Mouse (Mus musculus) neural tube, embryonic 14.5 days (tissue): ENCODE data around the gene Zranb3. TPM values are rescaled to one million over a fixed set of nuclear protein-coding genes. Genes with fewer than 3 reads are reported as not detected.
"Not testable (repeated sequence)": the region's sequence is repeated elsewhere in the genome, so short reads cannot be mapped to it uniquely, and the experiment has no call there.

ENCODE experiments used
- ATAC-seq: fragments of 200-750 bp; cut with Nextera tagmentation; 2 replicates; pipeline ENCODE4 v1.8.0; 2017; ENCODE audit warnings: low read depth, mild to moderate bottlenecking, moderate TSS enrichment, moderate library complexity
- H3K27ac ChIP-seq: fragments of 300-500 bp; sonication (generic); 2 replicates; pipeline ENCODE4 v1.5.1; 2014; ENCODE audit warnings: low read depth, mild to moderate bottlenecking, control low read depth, low read length, moderate library complexity, mixed read lengths
- H3K27me3 ChIP-seq: fragments of 300-500 bp; sonication (generic); 2 replicates; pipeline ENCODE4 v1.6.1; 2014; ENCODE audit warnings: low read length; ENCODE audit not compliant: control insufficient read depth, insufficient read depth
- H3K36me3 ChIP-seq: fragments of 300-500 bp; sonication (generic); 2 replicates; pipeline ENCODE4 v1.6.1; 2014; ENCODE audit warnings: low read length, mixed read lengths; ENCODE audit not compliant: control insufficient read depth, insufficient read depth
- H3K4me1 ChIP-seq: fragments of 300-500 bp; sonication (generic); 2 replicates; pipeline ENCODE4 v1.6.1; 2014; ENCODE audit warnings: low read length; ENCODE audit not compliant: control insufficient read depth, insufficient read depth
- H3K4me2 ChIP-seq: fragments of 300-500 bp; sonication (generic); 2 replicates; pipeline ENCODE4 v1.6.1; 2014; ENCODE audit warnings: mild to moderate bottlenecking, low read depth, low read length, control low read depth
- H3K4me3 ChIP-seq: fragments of 300-500 bp; sonication (generic); 2 replicates; pipeline ENCODE4 v1.5.1; 2014; ENCODE audit warnings: low read depth, low read length, control low read depth, mixed read lengths
- H3K9ac ChIP-seq: fragments of 300-500 bp; sonication (generic); replicated peaks from 2 replicates; pipeline ENCODE4 v1.6.1; 2014; ENCODE audit warnings: low read depth, mild to moderate bottlenecking, control low read depth, low read length, mixed read lengths
- H3K9me3 ChIP-seq: fragments of 300-500 bp; sonication (generic); 2 replicates; pipeline ENCODE4 v1.6.1; 2016; ENCODE audit warnings: low read length; ENCODE audit not compliant: control insufficient read depth
- WGBS: fragments of 180-500 bp; shearing (Covaris S2); extraction: QIAGEN DNeasy Blood & Tissue Kit; methylation state at CpG from one replicate; pipeline ENCODE4 v1.1.7; 2014; 5-methylcytosine and 5-hydroxymethylcytosine counted together
- polyA plus RNA-seq: library from polyadenylated mRNA; unstranded; fragments of >200 nt; fragmentation: Nextera tagmentation; extraction: Ambion mirVana; gene quantifications from 2 replicates; pipeline ENCODE4 v1.2.1, GENCODE M21; 2014

Zranb3 gene
- polyA plus RNA-seq, result 4.1 and 4.3 TPM in 2 replicates

DNA sequence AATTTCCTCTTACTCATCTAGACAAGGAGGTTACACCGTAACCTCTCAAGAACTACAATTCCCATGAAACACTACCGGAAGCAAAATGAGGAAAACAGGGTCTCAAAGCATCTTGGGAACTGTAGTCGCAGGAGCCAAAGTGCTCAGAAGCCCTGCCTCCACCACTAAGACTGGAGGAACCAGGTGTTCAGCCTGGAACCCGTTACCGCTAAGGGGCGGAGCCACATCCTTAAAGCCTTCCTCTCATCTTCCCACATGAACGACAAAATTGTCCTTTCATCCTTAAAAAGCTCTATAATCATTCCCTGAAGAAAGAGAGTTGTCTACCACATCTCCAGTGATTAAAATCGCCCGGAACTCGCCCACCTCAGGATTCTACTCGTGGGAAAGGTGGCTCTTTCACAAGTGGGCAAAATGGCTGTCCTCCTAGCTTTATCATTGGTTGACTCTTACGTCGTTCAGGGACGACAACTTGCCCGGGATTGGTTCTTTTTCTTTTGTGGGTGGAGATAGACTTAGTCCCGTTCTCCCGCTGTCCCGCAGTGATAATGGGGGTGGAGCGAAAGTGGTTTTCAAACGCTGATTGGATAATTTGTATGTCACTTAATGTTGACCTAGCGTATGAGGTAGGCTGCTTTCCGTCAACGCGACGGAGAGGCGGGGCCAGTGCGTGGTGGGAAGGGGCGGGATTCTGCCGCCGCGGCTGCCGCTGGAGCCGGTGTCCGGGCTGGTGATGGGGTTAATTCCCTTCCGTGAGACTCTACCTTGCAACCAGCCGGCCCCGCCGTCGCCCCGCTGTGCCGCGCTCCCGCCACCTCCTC, at the start of gene Zranb3, which contains the start of gene R3hdm1:
Zranb3 (minus strand) TSS at position 407 of the 821 bp plus-strand sequence.
R3hdm1 (plus strand) TSS at position 661 of the 821 bp plus-strand sequence.
- Histone ChIP-seq H3K4me3 (peak within 1 kb of the TSS; percentile 94), H3K4me2 (peak within 1 kb of the TSS; percentile 73), H3K9me3 (no peaks in the 10 kb centered on the region), H3K4me1 (peaks cover 6% of the 10 kb centered on the region), H3K27ac (peak within 1 kb of the TSS; percentile 93), H3K9ac (peak within 1 kb of the TSS; percentile 91), H3K27me3 (no peaks in the 10 kb centered on the region), H3K36me3 (no peaks in the 10 kb centered on the region)
- 0% methylated on average over 43 of the region's 43 CpGs for WGBS
- ATAC-seq, result peak; percentile 97

DNA sequence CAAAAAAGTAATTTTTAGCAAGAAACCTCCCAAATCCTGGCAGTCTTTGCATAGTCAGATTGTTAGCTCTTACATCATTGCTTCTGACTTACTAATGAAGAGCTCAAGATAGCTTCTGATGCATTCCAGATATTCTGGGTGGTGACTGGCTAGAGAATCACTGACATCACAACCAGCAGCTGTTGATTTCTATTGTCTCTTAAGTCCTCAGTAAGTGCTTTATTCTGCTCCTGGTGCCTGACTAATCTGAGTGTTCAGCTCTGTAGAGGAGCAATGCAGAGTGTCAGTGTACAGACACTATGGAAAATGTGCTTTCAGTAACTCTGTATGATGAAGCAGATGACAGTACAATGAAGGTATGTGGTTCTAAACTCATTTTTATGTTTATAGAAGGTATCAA, 38.9 kb upstream of the Zranb3 start:
- Histone ChIP-seq H3K9me3 (no peaks in the 10 kb centered on the region), H3K4me3 (no peak overlapping the region), H3K4me2 (no peak overlapping the region), H3K36me3 (no peaks in the 10 kb centered on the region), H3K9ac (no peak overlapping the region), H3K27ac (no peak overlapping the region), H3K27me3 (no peaks in the 10 kb centered on the region), H3K4me1 (no peaks in the 10 kb centered on the region)
- ATAC-seq, result no peak

DNA sequence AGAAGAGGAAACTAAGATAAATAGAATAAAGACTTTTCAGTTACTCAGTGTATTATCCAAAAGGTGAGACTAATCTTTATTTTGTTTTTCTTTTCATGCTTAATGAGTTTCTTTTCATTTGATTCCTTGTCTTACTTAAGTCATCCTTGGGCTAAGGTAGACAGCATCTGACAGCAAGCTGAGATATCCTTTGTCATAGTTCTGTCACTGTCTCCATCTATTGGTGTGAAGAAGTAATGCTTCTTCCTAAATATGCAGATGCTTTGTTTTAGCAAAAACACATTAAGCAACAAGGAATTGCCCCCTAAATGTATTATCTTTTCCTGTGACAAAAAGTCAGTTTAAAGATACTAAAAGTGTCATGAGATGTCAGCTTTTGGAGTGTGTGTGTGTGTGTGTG, 38.2 kb upstream of the Zranb3 start:
- no peaks in the 10 kb centered on the region for H3K4me1 ChIP-seq
- no peak overlapping the region for H3K4me3 ChIP-seq
- H3K36me3 ChIP-seq, result no peaks in the 10 kb centered on the region
- H3K9me3 ChIP-seq, result no peaks in the 10 kb centered on the region
- H3K27me3 ChIP-seq, result no peaks in the 10 kb centered on the region
- no peak overlapping the region for H3K27ac ChIP-seq
- no peak overlapping the region for H3K4me2 ChIP-seq
- H3K9ac ChIP-seq, result no peak overlapping the region
- ATAC-seq, result no peak

DNA sequence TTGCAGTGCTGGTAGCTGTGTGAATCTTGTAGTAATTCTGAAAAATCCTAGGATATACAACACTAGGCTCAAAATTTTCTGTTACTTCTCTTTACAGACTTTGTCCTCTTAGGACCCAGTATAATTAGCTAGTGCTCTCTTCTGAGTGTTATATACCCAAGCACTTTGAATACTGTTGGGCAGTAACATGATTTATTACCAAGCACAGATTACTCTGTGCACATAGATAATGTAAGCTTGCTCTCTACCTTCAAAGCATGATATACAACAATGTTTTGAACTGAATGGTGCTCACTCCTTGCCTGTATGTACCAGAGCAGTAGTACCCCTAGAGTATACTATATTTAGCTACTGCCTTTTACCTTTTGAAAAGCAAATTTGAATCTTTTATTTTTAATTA, 33.4 kb upstream of the Zranb3 start:
- not testable (repeated sequence) for ATAC-seq, H3K4me1 ChIP-seq, H3K36me3 ChIP-seq, H3K27me3 ChIP-seq, H3K27ac ChIP-seq, H3K4me3 ChIP-seq, H3K9ac ChIP-seq, H3K4me2 ChIP-seq, H3K9me3 ChIP-seq

DNA sequence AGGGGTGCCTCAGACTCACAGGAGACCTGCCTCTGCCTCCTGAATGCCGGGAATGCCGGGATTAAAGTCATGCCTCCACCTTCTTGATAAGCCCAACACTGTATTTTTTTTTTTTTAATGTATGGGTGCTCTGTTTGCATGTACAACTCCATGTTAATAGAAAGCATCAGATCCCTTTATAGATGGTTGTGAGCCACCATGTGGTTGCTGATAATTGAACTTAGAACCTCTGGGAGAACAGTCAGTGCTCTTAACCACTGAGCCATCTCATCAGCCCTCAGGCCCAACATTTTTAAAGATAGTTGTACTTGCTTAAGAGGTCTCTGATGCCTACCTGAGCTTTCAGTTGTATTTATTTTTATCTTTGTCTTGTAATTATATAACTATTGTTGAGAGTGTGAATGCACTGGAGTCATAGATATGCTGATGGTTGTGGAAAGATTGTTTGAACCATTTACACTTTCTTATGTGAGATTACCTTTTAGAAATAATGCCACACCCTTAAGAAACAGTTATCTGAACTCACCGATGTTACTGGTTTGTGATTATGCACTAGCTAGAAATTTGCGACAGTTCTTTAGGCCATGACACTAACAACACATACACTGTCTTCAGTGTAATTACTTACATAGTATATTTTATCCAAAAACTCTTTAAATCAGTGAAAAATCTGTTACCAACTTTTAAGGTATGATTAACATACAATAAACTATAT, 18.2 kb upstream of the Zranb3 start:
- H3K27ac ChIP-seq, result no peak overlapping the region
- no peaks in the 10 kb centered on the region for H3K9me3 ChIP-seq
- H3K4me3 ChIP-seq, result no peak overlapping the region
- no peak overlapping the region for H3K4me2 ChIP-seq
- H3K36me3 ChIP-seq, result no peaks in the 10 kb centered on the region
- no peaks in the 10 kb centered on the region for H3K4me1 ChIP-seq
- no peak overlapping the region for H3K9ac ChIP-seq
- 99% methylated on average over 4 of the region's 4 CpGs for WGBS
- ATAC-seq, result no peak
- no peaks in the 10 kb centered on the region for H3K27me3 ChIP-seq

DNA sequence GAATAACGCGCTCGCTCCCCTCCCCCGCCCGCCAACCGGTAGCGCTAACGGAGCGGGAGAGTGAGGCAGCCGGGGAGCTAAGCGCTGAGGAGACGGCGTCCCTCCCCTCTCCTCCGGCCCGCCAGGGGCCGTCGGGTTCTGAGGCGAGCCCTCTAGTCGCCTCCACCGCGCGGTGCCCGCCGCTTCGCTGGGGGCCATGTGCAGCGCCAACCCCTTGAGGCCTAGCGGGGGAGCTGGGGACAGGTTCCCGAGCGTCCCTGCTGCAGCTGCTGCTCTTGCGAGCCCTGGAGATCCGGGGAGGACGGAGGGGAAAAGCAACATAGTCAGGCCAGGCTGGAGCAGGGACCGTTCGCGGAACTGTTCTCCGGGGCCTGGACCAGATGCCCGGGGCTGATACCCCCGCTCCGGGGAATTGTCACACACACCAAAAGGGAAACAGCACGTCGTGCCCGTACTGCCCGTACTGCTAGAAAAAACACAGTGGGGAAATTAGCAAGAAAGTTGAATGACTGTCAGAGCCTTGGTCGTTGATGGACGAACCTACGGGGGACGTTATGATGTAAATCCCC, 757 bp upstream of the Zranb3 start:
- Histone ChIP-seq H3K9ac (peak overlapping the region; percentile 91), H3K27ac (peak overlapping the region; percentile 93), H3K27me3 (no peaks in the 10 kb centered on the region), H3K4me2 (peak overlapping the region; percentile 73), H3K4me3 (peak overlapping the region; percentile 94), H3K4me1 (peaks cover 6% of the 10 kb centered on the region), H3K9me3 (no peaks in the 10 kb centered on the region), H3K36me3 (no peaks in the 10 kb centered on the region)
- WGBS, result 1% methylated on average over 42 of the region's 47 CpGs
- peak; percentile 66 for ATAC-seq

DNA sequence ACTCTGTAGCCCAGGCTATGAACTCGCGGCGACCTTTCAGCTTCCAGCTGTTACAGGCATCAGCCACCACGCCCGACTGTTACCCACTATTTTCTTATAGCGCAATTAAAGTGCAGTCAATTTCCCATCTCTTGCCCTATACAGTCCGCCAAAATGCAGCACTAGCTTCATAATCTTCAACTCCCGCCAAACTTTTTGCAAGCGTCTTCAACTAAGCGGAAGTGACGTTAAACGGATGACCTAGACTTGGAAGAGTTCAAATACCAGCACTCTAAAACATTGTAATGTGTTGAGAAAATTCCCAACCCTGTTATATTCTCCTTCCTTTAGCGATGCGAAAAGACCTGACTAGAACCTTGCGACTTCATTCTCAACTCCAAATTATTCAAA, 601 bp downstream of the Zranb3 start:
- peaks cover 6% of the 10 kb centered on the region for H3K4me1 ChIP-seq
- peak; percentile 16 for ATAC-seq
- H3K27me3 ChIP-seq, result no peaks in the 10 kb centered on the region
- H3K9me3 ChIP-seq, result no peaks in the 10 kb centered on the region
- H3K4me2 ChIP-seq, result peak overlapping the region; percentile 58
- WGBS, result under 1% methylated on average over 15 of the region's 15 CpGs
- peak overlapping the region; percentile 83; the same call in 1 of the 2 replicates for H3K27ac ChIP-seq
- no peak overlapping the region for H3K9ac ChIP-seq
- no peaks in the 10 kb centered on the region for H3K36me3 ChIP-seq
- H3K4me3 ChIP-seq, result peak overlapping the region; percentile 94

DNA sequence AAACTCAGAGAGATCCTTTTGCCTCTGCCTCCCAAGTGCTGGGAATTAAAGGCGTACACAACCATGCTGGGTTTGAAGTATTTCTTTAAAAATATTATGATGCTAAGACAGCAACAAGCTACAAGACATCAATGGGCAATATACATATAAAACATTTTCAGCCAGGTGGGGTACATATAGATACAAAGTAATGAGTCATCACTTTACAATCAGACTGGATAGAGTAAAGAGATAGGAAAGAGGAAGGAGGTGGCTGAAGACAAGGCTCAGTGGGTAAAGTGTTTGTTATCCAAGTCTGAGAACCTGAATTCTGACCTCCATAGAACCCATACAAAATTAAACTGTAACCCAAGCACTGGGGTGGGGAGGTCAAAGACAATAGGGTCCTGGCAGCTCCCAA, 4.5 kb downstream of the Zranb3 start:
- no peak overlapping the region for H3K4me2 ChIP-seq
- ATAC-seq, result no peak
- no peaks in the 10 kb centered on the region for H3K9me3 ChIP-seq
- no peak overlapping the region for H3K27ac ChIP-seq
- WGBS, result 98% methylated on average over 1 of the region's 1 CpGs
- no peaks in the 10 kb centered on the region for H3K27me3 ChIP-seq
- no peak overlapping the region for H3K4me3 ChIP-seq
- H3K4me1 ChIP-seq, result no peaks in the 10 kb centered on the region
- H3K36me3 ChIP-seq, result no peaks in the 10 kb centered on the region
- H3K9ac ChIP-seq, result no peak overlapping the region

DNA sequence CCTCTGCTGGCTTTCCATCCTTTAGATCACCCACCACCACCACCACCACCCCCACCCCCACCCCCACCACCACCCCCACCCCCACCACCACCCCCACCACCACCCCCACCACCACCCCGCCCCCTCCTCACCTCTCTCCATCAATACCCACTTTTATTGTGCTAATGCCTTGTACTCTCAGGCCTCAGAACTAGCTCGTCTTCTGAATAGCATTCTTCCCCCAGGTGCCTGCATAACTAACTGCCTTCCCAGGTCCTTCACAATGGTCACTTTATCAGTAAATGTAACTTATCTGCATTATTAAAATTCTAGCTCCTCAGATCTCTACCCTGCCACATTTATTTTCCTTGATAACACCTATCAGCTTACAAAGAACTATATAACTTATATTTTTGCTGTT, 8.2 kb downstream of the Zranb3 start:
- Histone ChIP-seq H3K27me3 (no peaks in the 10 kb centered on the region), H3K4me1 (no peaks in the 10 kb centered on the region), H3K36me3 (no peaks in the 10 kb centered on the region), H3K4me2 (no peak overlapping the region), H3K9me3 (no peaks in the 10 kb centered on the region), H3K27ac (no peak overlapping the region), H3K9ac (no peak overlapping the region), H3K4me3 (no peak overlapping the region)
- no peak for ATAC-seq
- 48% methylated on average over 2 of the region's 2 CpGs for WGBS
